Mouse (Mus musculus) erythroblast, embryonic 14.5 days (primary cell): ENCODE data around the gene Vmn1r52. TPM values are rescaled to one million over a fixed set of nuclear protein-coding genes. Genes with fewer than 3 reads are reported as not detected.
"Not testable (repeated sequence)": the region's sequence is repeated elsewhere in the genome, so short reads cannot be mapped to it uniquely, and the experiment has no call there.

Experiments
- H3K27me3 ChIP-seq: 2 replicates; pipeline ENCODE4 v1.6.1; 2012; ENCODE audit warnings: inconsistent platforms; ENCODE audit not compliant: control insufficient read depth
- H3K36me3 ChIP-seq: 2 replicates; pipeline ENCODE4 v1.6.1; 2012; ENCODE audit warnings: mild to moderate bottlenecking, inconsistent platforms; ENCODE audit not compliant: control insufficient read depth
- H3K4me1 ChIP-seq: 2 replicates; pipeline ENCODE4 v1.6.1; 2012; ENCODE audit warnings: inconsistent platforms; ENCODE audit not compliant: control insufficient read depth
- H3K4me3 ChIP-seq: replicated peaks from 2 replicates; pipeline ENCODE3; 2012; ENCODE audit warnings: moderate library complexity, mild to moderate bottlenecking, inconsistent platforms
- H3K9me3 ChIP-seq: 2 replicates; pipeline ENCODE4 v1.6.1; 2012; ENCODE audit warnings: low read length, inconsistent platforms, mixed read lengths; ENCODE audit not compliant: control insufficient read depth
- GATA1 ChIP-seq: IDR thresholded peaks from 2 replicates; pipeline ENCODE4 v1.6.1; 2012; ENCODE audit warnings: low read length, inconsistent platforms, mixed read lengths
- TAL1 ChIP-seq: IDR thresholded peaks from 3 replicates; pipeline ENCODE4 v1.6.1; 2012; ENCODE audit warnings: low read length, inconsistent platforms, mixed read lengths
- polyA plus RNA-seq: library from polyadenylated mRNA; stranded (reverse); fragments of >175 nt; gene quantifications from 2 replicates; pipeline ENCODE4 v1.2.3, GENCODE M21; 2012

Vmn1r52 gene
- polyA plus RNA-seq, result not detected in 2 replicates

DNA sequence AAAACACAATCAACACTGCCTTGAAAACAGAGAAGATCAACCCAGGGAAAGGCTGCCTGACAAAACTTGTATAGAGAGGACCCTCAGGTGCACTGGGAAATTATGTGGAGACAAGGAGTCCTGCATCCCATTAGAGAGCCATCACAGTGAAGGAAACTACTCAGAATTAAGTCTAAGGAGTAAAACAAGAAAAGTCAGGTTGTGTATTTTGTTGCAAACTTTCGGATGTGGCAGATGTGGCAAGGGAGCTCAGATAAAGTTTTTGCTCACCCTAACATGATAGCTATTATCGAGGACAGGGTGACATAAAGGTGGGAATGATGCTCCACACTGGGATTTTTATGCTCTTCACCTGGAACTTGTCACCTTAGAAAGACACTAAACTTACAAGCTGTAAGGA, at the start of gene Vmn1r52:
Vmn1r52 (plus strand) TSS at position 301 of the 400 bp plus-strand sequence.
- H3K4me3 ChIP-seq, result no peak within 1 kb of the TSS
- no peaks in the 10 kb centered on the region for H3K4me1 ChIP-seq
- H3K27me3 ChIP-seq, result no peaks in the 10 kb centered on the region
- no peaks in the 10 kb centered on the region for H3K36me3 ChIP-seq
- TF ChIP-seq GATA1 (no peak), TAL1 (no peak)
- no peaks in the 10 kb centered on the region for H3K9me3 ChIP-seq

DNA sequence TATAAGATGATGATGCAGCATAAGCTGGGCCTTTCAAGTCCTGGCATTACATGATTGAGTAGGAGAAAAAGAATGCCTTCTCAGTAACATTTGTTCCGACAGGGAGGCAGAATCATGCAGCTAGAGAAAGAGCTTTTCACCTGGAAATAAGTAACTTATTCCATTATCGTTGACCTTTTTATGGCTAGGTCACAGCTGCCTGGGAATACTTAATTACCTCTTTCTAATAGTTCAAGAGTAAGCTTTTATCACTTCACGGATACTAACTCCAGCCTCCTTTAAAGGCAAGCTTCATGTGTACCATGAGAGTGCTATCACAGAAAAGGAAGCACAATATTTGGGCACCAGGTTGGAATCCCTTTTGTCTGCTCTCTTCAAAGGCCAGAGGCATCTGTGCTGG, 14.5 kb upstream of the Vmn1r52 start:
- no peaks in the 10 kb centered on the region for H3K27me3 ChIP-seq
- H3K4me1 ChIP-seq, result no peaks in the 10 kb centered on the region
- H3K9me3 ChIP-seq, result peaks cover 8% of the 10 kb centered on the region; the same call in 1 of the 2 replicates
- no peaks in the 10 kb centered on the region for H3K36me3 ChIP-seq
- H3K4me3 ChIP-seq, result no peak overlapping the region
- TF ChIP-seq GATA1 (no peak), TAL1 (no peak)

DNA sequence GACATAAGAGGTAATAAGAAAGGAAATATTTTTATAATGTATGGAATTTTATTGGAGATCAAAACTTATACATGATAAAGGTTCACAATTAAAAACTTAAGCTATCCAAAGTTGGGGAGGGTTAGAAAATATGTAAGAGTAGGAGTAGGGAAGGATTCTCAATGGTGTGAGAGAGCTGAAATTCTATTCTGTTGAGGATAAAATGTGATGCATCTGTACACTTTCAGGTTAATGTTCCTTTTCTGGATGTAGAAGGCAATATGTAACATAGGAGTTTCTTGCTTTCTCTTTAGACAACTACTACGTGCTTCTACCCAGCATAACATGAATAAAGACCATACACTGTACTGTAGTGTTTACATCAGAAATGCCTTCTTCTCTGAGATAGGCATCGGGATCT, 27.9 kb downstream of the Vmn1r52 start, which contains the start of gene V1ra8:
V1ra8 (plus strand) TSS at position 301 of the 400 bp plus-strand sequence.
- not testable (repeated sequence) for H3K9me3 ChIP-seq, H3K27me3 ChIP-seq, H3K36me3 ChIP-seq, H3K4me3 ChIP-seq, H3K4me1 ChIP-seq

DNA sequence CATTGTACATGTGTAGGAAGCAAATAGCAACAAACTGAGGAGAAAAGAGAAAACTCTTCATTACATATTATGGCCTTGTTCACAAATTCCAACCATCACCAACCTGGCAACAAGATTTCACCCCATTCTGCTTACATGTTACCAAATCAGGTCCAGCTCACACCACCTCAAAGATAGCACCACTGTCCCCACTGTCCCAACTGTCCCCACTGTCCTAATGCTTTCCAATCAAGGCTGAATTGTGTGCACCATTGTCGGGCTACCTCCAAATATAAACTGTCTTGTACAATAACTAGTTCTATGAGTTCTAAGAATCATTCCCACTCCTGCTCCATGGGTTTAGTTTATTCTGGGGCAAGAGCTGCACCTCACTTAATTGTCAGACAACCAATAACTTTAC, 49.7 kb downstream of the Vmn1r52 start, which contains the start of gene Vmn1r53:
Vmn1r53 (minus strand) TSS at position 101 of the 400 bp plus-strand sequence.
- Histone ChIP-seq H3K9me3 (peaks cover 5% of the 10 kb centered on the region), H3K4me3 (no peak within 1 kb of the TSS), H3K27me3 (no peaks in the 10 kb centered on the region), H3K36me3 (no peaks in the 10 kb centered on the region), H3K4me1 (no peaks in the 10 kb centered on the region)
- TF ChIP-seq GATA1, result no peak
- no peak for TF ChIP-seq TAL1

Other genes starting within 250 kb of the Vmn1r52 start
- not detected in 2 replicates for gene Vmn1r45, start 234.2 kb upstream of the Vmn1r52 start, polyA plus RNA-seq
- under 0.01 TPM in 1 of 2 replicates, not detected in the other for gene Vmn1r46, start 205.5 kb upstream of the Vmn1r52 start, polyA plus RNA-seq
- 0.01 TPM in 1 of 2 replicates, not detected in the other for gene Vmn1r47, start 158.7 kb upstream of the Vmn1r52 start, polyA plus RNA-seq
- gene Vmn1r48, start 138.0 kb upstream of the Vmn1r52 start, polyA plus RNA-seq, result not detected in 2 replicates
- 0.01 TPM in 1 of 2 replicates, not detected in the other for gene Vmn1r49, start 96.3 kb upstream of the Vmn1r52 start, polyA plus RNA-seq
- not detected in 2 replicates for gene Vmn1r50, start 73.4 kb upstream of the Vmn1r52 start, polyA plus RNA-seq
- gene Vmn1r51, start 52.2 kb upstream of the Vmn1r52 start, polyA plus RNA-seq, result not detected in 2 replicates
- gene V1ra8, start 28.0 kb downstream of the Vmn1r52 start, polyA plus RNA-seq, result not detected in 2 replicates
- gene Vmn1r53, start 49.6 kb downstream of the Vmn1r52 start, polyA plus RNA-seq, result not detected in 2 replicates
- not detected in 2 replicates for gene Vmn1r54, start 71.5 kb downstream of the Vmn1r52 start, polyA plus RNA-seq
- not detected in 2 replicates for gene BC048671, start 126.4 kb downstream of the Vmn1r52 start, polyA plus RNA-seq
- 0.02 TPM in 1 of 2 replicates, not detected in the other for gene Chst13, start 150.4 kb downstream of the Vmn1r52 start, polyA plus RNA-seq
- 0.02 TPM in 1 of 2 replicates, not detected in the other for gene Uroc1, start 158.5 kb downstream of the Vmn1r52 start, polyA plus RNA-seq
- gene Zxdc, start 194.7 kb downstream of the Vmn1r52 start, polyA plus RNA-seq, result 0.72 and 0.81 TPM in 2 replicates